Mouse (Mus musculus) spleen, embryonic (tissue): ENCODE measurements around the gene Rabac1.

Experiments used
- CTCF ChIA-PET: fragments of 350-600 bp; sonication (Branson Sonifier 250); formaldehyde crosslinking; loops from one replicate; lab custom pipeline; 2022; lab: Charles Lee

Rabac1 gene

DNA sequence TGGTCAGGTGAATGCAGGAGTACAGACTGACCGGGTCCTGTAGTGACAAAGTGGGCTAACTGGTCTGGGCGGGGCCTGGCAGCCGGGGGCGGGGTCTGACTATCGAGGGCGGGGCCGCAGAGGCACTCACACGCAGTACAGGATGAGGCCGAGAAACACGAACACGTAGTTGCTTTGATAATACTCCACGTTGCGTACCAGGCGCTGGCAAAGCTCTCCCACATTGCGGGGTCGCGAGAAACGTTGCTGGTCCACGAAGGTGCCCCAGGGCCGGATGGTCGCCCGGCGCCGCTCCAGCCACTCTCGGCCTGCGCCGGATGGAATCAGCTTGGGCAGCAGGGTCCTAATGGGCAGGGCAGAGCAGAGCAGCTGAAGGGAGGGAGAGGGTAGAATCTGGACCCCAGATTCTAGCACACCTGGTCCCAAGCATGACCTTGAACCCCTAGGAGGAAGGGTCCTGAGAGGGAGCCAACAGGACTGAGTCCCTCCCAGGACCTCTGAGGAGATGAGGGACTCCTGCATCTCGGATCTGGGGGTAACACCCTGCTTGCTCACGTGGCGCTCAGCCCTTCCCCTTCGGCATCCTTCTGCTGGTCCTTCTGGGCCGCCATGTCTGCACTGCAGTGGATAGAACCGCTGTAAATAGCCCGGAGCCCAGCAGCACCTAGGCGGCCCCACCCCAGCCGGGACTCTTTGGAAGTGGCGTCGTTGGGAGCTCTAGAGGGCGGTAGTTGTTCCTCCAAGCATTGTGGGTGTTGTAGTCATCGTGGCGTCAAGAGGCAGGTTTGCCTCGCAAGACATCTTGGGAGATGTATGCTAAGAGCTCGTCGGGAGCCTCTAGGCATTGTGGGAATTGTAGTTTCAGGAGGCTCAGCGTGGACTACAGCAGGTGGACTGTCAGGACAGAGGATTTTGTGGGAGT, at the start of gene Rabac1:
Gene Rabac1 (minus strand): TSS at position 783 of the 922 bp plus-strand sequence.
- CTCF ChIA-PET: interaction anchor here (0.9 to 1.4 kb wide), 2 partner anchors 125 to 154 kb away, joined by 3 to 8 read pairs; no protein-coding TSS in a partner anchor

- CTCF ChIA-PET: interaction anchor here (0.5 kb wide), 1 partner anchor 9 kb away, joined by 7 read pairs; no protein-coding TSS in a partner anchor
Observed at GRCm38 (mm10) chr7:25011592-25011991, 39.0 kb upstream of the Rabac1 start.

DNA sequence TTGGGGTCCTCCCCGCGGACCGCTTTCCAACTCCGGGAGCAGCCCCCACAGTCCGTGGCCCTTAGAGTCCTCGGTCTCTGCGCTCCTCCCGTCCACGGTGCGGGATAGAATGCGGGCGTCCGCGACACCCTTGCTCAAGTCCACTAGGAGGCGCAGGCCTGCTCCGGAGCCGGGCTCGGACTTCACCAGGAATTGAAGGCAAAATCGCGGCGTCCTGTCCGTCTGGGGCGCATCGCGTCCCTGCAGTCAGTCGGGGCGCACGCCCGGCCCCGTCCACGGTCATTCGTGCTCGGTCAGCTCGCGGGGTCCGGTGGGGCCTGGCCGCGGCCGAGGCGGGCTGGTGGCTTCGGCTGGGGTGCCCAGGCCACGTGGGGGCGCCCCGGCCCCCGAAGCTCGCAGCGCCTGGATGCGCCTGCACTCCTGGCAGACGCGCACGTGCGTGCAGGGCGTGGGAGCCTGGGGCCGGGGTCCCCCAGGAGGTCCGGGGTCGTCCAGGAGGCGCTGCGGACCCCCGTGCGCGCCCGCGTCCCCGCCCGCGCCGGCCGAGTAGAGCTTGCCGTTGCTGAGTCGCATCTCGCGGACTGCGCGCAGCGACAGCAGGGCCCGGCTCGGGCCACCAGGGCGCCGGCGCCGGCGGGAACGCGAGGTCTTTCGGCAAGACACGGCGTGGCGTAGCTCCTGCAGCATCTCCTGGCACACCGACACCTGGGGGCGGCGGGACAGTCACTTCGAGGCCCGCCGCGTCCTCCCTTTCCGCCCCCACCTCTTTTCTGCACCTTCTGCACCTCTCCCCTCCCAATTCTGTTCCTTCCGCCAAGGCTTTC, 37.7 kb upstream of the Rabac1 start:
- CTCF ChIA-PET: no interaction called here

- CTCF ChIA-PET: no interaction called here
Observed at GRCm38 (mm10) chr7:25009099-25009700, 36.6 kb upstream of the Rabac1 start.

GRCm38 (mm10) chr7:25008635-25009034, 36.1 kb upstream of the Rabac1 start:
- CTCF ChIA-PET: no interaction called here

- CTCF ChIA-PET: no interaction called here
Observed at GRCm38 (mm10) chr7:25007609-25008374, 35.2 kb upstream of the Rabac1 start.

DNA sequence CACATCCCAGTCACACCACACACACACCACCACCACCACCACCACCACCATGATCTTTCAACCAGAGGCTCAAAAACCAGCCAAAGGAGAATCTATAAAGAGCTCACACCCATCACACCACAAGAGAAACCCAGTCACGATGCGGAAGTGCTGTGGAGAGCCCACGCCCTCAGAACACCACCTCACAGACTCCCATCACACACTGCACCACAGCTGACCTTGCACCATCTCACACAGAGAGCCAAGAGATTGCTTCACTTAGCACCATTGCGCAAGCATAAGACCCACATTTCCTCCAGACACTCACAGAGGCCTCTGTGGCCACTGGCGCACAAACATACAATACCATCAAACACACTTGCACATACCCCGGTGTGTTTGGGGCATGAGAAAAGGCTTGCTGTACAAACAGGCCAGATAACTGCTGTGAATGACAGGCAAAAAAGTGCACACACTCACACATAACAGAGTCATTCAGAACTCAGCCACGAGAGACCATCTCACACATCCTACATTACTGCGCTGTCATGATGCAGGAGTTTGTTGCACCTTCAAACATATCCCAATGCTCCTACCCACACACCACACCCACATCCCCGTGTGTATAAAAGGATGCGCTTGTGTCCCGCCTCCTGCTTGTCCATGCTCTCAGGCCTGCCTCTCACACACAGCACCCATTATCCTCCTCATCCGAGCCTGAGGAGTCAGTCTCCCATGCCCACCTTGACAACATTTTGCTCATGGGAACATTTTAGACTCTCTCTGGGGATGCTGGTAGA, 34.2 kb upstream of the Rabac1 start:
- CTCF ChIA-PET: no interaction called here

DNA sequence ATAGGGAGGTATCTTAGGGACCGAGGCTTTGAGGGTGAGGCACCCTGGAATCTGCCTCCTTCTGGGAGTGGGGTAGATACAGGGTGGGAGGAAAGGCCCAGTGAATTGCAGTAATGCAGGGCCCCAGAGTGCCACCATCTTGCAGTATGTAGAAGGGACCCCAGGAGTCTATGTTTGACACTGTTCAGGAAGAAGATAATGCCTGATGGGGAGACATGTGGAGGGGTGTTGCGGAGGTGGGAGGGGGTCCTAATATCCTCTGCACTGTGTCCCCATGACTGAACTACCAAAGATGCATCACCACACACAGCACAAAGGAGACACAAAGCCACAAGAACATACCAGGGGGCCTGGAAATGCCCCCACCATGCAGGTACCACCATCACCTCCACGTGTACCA, 33.6 kb upstream of the Rabac1 start:
- CTCF ChIA-PET: no interaction called here

DNA sequence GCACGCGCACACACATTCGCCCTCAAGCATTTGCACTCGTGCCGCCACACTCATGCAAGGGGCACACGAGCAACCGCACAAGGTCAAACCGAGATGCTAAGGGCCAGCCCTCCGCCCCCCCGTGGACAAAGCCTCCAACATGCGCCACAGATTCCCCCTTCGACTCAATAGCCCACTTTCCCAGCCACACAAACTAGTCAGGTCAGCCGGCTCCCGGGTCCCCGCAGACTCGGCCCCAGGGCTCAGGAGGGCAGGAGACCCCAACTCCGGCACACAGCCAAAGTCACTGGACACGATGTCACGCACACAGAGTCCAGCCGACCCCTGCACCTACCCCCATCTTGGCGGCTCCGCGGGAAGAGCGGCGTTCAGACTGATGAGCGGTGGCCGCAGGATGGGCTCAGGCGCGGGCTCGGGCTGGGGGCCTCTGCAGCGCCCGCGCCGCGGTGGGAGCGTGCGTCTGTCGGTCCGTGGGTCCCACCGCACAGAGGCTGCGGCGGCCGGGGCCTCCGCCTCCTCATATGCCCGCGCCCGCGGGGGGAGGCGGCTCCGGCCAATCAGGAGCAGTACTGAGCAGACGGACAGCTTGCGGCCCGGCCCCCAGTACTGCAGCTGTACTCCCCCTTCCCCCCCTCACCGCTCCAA, 33.0 kb upstream of the Rabac1 start, which contains the start of gene Atp1a3:
Gene Atp1a3 (minus strand): TSS at position 538 of the 645 bp plus-strand sequence.
- CTCF ChIA-PET: no interaction called here

DNA sequence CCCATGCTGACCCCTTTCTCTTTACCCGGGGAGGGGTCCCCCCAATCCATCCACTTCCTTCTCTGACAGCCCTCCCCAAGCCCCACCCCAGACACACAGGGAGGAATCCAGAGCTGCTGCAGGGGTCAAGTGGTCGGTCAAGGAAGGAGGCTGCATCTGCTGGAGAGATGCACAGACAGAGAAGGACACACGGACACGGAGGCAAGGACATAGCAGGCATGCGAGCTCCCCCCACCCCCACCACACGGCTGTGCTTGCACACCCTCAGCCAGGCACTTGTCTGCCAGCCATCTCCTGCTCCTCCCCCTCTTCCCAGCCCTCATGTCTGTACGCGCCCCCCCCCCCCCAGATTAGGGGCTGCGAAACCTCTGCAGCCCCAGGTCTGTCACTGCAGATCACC, 32.3 kb upstream of the Rabac1 start:
- CTCF ChIA-PET: no interaction called here

DNA sequence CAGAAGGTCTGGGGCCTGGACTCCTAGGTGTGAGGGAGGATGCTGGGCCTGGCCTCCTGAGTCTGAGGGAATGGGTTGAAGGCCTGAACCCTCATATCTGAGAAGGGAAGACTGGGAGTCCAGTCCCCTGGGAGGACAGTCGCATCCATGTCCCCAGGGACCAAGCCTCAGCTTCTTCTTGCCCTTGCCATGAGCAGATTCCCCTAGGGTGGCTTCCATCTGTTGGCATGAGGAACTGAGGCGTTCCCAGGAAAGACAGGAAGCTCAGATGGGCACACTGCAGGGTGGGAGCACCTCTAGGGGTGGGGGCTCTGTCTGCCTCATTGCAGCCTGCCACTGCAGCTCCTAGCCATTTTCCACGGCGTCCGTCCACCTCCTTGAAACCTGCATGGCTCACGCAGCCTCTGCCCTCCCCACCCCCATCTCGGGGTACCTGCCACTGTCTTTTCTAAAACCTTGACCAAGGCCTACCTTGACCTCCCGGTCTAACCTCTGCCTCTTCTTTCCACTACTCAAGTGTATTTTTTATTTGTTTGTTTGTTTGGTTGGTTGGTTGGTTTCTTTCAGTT, 31.4 kb upstream of the Rabac1 start:
- CTCF ChIA-PET: no interaction called here

- CTCF ChIA-PET: no interaction called here
Observed at GRCm38 (mm10) chr7:25003291-25003690, 30.7 kb upstream of the Rabac1 start.

- CTCF ChIA-PET: no interaction called here
Observed at GRCm38 (mm10) chr7:25000711-25001110, 28.2 kb upstream of the Rabac1 start.

DNA sequence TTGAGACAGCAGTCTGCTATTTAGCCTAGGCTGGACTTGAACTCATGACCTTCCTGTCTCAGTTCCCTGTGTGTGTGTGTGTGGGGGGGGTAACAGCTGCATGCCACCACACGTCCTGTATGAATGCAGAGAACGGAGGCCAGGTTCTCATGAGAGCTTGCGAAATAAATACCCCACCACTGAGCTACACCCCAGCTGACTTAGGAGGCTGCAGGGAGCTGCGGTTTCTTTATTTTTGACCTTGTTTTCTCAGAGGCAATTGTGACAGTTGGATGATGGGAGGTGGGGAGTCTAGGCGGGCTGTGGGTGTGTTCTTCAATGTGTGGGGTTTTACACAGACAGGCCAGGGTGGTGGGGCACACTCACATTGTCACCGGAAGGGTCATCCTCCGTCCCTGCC, 27.7 kb upstream of the Rabac1 start:
- CTCF ChIA-PET: no interaction called here

DNA sequence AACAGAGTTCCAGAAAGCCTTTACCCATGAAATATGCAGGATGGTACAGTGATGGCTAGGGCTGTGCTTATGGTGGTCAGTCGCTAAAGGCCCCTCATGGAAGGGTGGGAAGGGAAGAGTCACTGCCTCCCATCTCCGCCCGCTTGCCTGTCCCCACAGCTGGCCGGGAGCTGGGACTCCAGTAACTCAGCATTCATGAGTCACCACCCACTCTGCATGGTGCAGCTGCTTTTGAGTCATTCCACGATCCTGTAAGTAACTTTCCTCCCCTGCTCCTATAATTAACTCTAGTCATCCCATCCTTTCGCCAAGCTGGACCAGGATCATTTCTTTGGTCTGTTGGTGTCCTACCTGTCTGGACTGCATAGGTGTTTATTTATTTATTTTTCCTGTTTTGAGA, 20.5 kb upstream of the Rabac1 start:
- CTCF ChIA-PET: interaction anchor here (0.5 kb wide), 1 partner anchor 109 kb away, joined by 8 read pairs; no protein-coding TSS in a partner anchor

DNA sequence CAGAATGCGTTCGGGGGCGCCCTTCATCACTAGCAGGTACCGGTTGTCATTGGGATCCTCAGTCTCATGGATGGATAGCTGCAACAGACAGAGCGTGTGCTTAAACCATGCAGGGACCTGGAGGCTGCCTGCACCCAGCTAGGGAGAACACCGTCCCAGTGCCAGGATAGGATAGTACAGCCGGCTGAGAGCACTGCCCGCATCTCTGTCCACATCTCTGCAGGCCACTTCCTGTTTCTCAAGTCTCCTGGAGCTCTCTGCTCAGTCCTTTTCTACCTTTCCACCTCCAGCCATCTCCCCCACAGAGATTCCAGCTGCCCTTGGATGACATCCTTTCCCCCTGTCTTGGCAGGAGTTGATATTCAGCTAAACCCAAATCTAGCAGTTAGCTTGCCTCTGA, 17.9 kb upstream of the Rabac1 start:
- CTCF ChIA-PET: no interaction called here

- CTCF ChIA-PET: no interaction called here
Observed at GRCm38 (mm10) chr7:24987941-24988340, 15.4 kb upstream of the Rabac1 start.

DNA sequence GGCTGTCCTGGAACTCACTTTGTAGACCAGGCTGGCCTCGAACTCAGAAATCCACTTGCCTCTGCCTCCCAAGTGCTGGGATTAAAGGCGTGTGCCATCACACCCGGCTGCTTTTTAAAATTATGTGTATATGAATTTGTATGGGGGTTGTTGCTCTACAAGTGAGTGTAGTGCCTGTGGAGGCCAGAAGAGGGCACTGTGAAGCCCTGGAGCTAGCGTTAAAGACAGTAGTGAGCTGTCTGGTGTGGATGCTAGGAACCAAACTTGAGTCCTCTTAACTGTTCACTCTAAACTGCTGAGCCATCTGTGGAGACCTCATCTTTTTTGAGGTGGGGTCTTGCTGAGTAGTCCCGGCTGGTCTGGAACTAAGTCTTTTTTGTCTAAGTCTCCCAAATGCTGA, 13.2 kb upstream of the Rabac1 start:
- CTCF ChIA-PET: no interaction called here

DNA sequence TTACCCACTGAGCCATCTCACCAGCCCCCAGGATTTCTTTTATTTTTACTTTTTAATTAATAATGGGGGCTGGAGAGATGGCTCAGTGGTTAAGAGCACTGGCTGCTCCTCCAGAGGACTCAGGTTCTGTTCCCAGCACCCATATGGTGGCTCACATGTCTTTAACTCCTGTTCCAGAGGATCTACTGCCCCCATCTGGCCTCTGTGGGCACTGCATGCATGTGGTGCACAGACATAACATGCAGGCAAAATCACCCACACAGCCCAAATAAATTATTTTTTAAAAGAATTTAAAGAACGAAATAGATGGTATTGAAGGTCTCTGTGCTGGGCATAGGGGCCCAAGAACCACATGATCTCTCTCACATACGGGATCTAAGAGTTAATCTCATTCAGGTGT, 11.8 kb upstream of the Rabac1 start:
- CTCF ChIA-PET: interaction anchor here (0.6 kb wide), 1 partner anchor 458 kb away, joined by 3 read pairs; no protein-coding TSS in a partner anchor
